Mouse (Mus musculus): ENCODE data around the gene Stx8. TPM values are rescaled to one million over a fixed set of nuclear protein-coding genes. Genes with fewer than 3 reads are reported as not detected.

Gene Stx8
- total and polyA plus RNA-seq, 3 experiments: 29.5 to 152 (median 30.9) TPM

DNA sequence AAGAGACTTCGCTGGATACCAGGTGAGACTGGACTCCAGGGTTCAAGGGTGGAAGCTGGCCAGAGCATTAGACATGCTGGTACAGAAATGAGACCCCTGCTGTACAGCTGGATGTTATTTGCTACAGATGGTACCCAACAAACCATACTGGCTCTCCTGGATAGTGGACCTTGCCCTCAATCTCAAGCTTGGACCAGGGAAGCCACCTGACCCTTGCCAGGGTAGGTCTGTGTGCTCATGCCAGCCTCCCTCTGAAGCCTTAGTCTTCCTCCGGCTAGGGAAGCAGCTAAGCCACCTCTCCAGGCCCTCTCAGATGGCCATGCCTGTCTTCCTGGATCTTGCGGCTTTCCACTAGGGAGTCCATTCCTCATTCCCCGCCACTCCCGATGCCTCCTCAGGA is 244.7 kb downstream of the Stx8 start:
- H3K36me3 ChIP-seq (ENCODE audit: control insufficient read depth in 1 of 2, insufficient read depth in 2 of 2, low read length in 2 of 2): no peaks in the 10 kb centered on the region
- no peaks in the 10 kb centered on the region for H3K27me3 ChIP-seq (ENCODE audit: control insufficient read depth in 1 of 2, insufficient read depth in 2 of 2, low read length in 2 of 2)
- no peaks in the 10 kb centered on the region for H3K4me1 ChIP-seq (ENCODE audit: control insufficient read depth in 1 of 2, insufficient read depth in 2 of 2, low read length in 2 of 2)
- no peak for TF ChIP-seq SMC3 (IDR thresholded peaks at IDR 0.05; ENCODE audit: low read depth, low read length)
- TF ChIP-seq USF2 (IDR thresholded peaks at IDR 0.05; ENCODE audit: borderline replicate concordance in 1 of 2, insufficient read depth in 1 of 2, low read depth in 1 of 2, low read length in 2 of 2): no peak
- no peak for TF ChIP-seq EP300 (IDR thresholded peaks at IDR 0.05; ENCODE audit: low read depth in 1 of 2, low read length in 2 of 2)
- no peak for TF ChIP-seq NELFE (IDR thresholded peaks at IDR 0.05; ENCODE audit: low read depth, low read length)
- no peak for TF ChIP-seq TBP (IDR thresholded peaks at IDR 0.05; ENCODE audit: low read depth, low read length)
- TF ChIP-seq MAZ (IDR thresholded peaks at IDR 0.05; ENCODE audit: low read depth, low read length): no peak
- H3K9ac ChIP-seq (ENCODE audit: control insufficient read depth, low read depth, low read length, poor library complexity, severe bottlenecking): no peak overlapping the region
- no peak overlapping the region for H3K4me3 ChIP-seq (ENCODE audit: control insufficient read depth in 1 of 2, insufficient read depth in 1 of 2, low read depth in 2 of 2, low read length in 2 of 2)
- no peak overlapping the region for H3K27ac ChIP-seq (ENCODE audit: control insufficient read depth, low read depth, low read length)
- no peaks in the 10 kb centered on the region for H3K79me2 ChIP-seq (ENCODE audit: control insufficient read depth, insufficient read depth, low read length, poor library complexity)
- no peak for DNase-seq (ENCODE audit: low read depth, low spot score)
- no peaks in the 10 kb centered on the region for H3K9me3 ChIP-seq (replicated peaks; ENCODE audit: insufficient read depth, low read length)

DNA sequence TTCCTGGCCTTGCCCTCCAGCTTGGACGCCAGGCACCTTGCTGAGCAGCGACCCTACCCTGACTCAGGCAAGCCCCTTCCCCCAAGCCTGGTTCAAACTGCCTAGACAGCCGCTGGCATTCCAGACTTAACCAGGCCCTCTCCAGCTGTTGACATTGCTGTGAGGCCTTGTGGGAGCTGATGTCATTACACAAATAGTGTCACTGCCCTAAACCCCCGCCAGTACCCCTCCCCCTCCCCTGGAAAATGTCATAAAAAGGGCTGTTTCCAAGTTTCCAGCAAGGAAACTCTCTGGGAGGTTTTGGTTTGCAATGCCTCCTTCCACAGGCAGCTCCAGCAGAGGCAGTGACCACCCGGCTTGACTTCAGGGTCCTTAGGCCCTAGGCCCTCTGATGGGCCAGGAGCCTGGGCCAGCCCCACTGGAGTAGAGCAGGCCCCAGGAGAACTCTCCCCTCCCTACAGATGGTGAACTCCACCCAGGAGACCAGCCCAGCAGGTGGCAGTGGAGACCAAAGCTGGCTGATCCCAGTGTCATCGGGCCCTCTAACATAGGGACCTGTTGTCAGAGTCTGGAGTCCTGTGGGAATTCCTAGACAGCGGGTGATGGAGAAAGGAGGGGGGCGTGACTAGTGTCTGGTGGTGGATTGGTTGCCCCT is 246.1 kb downstream of the Stx8 start:
- no peak for DNase-seq (ENCODE audit: low read depth, low spot score)
- Histone ChIP-seq H3K4me1 (ENCODE audit: control insufficient read depth in 1 of 2, insufficient read depth in 2 of 2, low read length in 2 of 2) (no peaks in the 10 kb centered on the region), H3K4me3 (ENCODE audit: control insufficient read depth in 1 of 2, insufficient read depth in 1 of 2, low read depth in 2 of 2, low read length in 2 of 2) (no peak overlapping the region), H3K27ac (ENCODE audit: control insufficient read depth, low read depth, low read length) (no peak overlapping the region), H3K36me3 (ENCODE audit: control insufficient read depth in 1 of 2, insufficient read depth in 2 of 2, low read length in 2 of 2) (no peaks in the 10 kb centered on the region), H3K27me3 (ENCODE audit: control insufficient read depth in 1 of 2, insufficient read depth in 2 of 2, low read length in 2 of 2) (no peaks in the 10 kb centered on the region), H3K9me3 (replicated peaks; ENCODE audit: insufficient read depth, low read length) (no peaks in the 10 kb centered on the region), H3K79me2 (ENCODE audit: control insufficient read depth, insufficient read depth, low read length, poor library complexity) (no peaks in the 10 kb centered on the region), H3K9ac (ENCODE audit: control insufficient read depth, low read depth, low read length, poor library complexity, severe bottlenecking) (no peak overlapping the region)
- peak in 2 of 3 experiments; percentile 2 to 32; a peak in 3 of 6 replicates for TF ChIP-seq CTCF (IDR thresholded peaks at IDR 0.05 in 2 of 3, conservative IDR thresholded peaks at IDR 0.05 in 1 of 3; ENCODE audit: control insufficient read depth in 1 of 3, insufficient read depth in 1 of 3, low read depth in 2 of 3, low read length in 3 of 3, poor library complexity in 1 of 3, severe bottlenecking in 1 of 3)
- TF ChIP-seq ZNF384 (IDR thresholded peaks at IDR 0.05; ENCODE audit: low read depth, low read length): no peak
- 0 out of 2 replicates have a peak, but pooled peaks have one; percentile 12 for TF ChIP-seq SMC3 (IDR thresholded peaks at IDR 0.05; ENCODE audit: low read depth, low read length)

DNA sequence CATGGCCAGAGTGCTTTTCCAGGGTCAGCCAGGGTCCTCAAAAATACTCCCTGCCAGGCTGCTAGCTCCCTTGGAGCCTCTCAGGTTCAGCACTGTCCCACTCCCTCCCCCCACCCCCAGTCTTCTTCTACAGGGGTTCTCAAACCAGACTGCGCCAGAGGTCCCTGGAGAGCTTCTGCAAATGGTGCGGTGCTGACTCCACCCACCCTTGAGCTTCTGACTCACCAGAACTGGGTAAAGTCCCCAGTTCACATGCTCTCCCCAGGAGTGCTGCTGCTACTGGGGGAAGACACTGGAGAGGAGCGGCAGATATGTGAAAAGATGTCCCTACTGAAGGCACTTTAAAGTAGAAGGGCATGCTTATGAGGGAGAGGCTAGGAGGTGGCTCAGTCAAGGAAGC is 247.9 kb downstream of the Stx8 start:
- no peak for TF ChIP-seq SMC3 (IDR thresholded peaks at IDR 0.05; ENCODE audit: low read depth, low read length)
- no peak for TF ChIP-seq KAT2A (conservative IDR thresholded peaks at IDR 0.05; ENCODE audit: low read depth, low read length)
- TF ChIP-seq ZNF384 (IDR thresholded peaks at IDR 0.05; ENCODE audit: low read depth, low read length): no peak
- TF ChIP-seq JUND (IDR thresholded peaks at IDR 0.05; ENCODE audit: low read depth, low read length): no peak
- TF ChIP-seq USF2 (IDR thresholded peaks at IDR 0.05; ENCODE audit: borderline replicate concordance in 1 of 2, insufficient read depth in 1 of 2, low read depth in 1 of 2, low read length in 2 of 2): no peak
- TF ChIP-seq CHD2 (IDR thresholded peaks at IDR 0.05; ENCODE audit: low read length): no peak
- TF ChIP-seq MEF2A (IDR thresholded peaks at IDR 0.05; ENCODE audit: extremely low read depth, insufficient replicate concordance, low read depth, low read length, poor library complexity, severe bottlenecking): no peak
- Histone ChIP-seq H3K27me3 (ENCODE audit: control insufficient read depth in 1 of 2, insufficient read depth in 2 of 2, low read length in 2 of 2) (no peaks in the 10 kb centered on the region), H3K27ac (ENCODE audit: control insufficient read depth, low read depth, low read length) (no peak overlapping the region), H3K36me3 (ENCODE audit: control insufficient read depth in 1 of 2, insufficient read depth in 2 of 2, low read length in 2 of 2) (no peaks in the 10 kb centered on the region), H3K4me1 (ENCODE audit: control insufficient read depth in 1 of 2, insufficient read depth in 2 of 2, low read length in 2 of 2) (no peaks in the 10 kb centered on the region), H3K79me2 (ENCODE audit: control insufficient read depth, insufficient read depth, low read length, poor library complexity) (no peaks in the 10 kb centered on the region), H3K9ac (ENCODE audit: control insufficient read depth, low read depth, low read length, poor library complexity, severe bottlenecking) (no peak overlapping the region), H3K9me3 (replicated peaks; ENCODE audit: insufficient read depth, low read length) (no peaks in the 10 kb centered on the region), H3K4me3 (ENCODE audit: control insufficient read depth in 1 of 2, insufficient read depth in 1 of 2, low read depth in 2 of 2, low read length in 2 of 2) (no peak overlapping the region)
- no peak for DNase-seq (ENCODE audit: low read depth, low spot score)
